Mouse (Mus musculus) heart, embryonic 16.5 days (tissue): ENCODE results near the gene Ldlrad1. TPM values are rescaled to one million over a fixed set of nuclear protein-coding genes. Genes with fewer than 3 reads are reported as not detected.
A peak's percentile ranks its signal among the peaks of the same experiment; 100 is the strongest.

Experiments used
- ATAC-seq: fragments of 200-750 bp; cut with Nextera tagmentation; replicated peaks from 2 replicates; pipeline ENCODE4 v1.8.0; 2017; ENCODE audit warnings: moderate number of reproducible peaks; ENCODE audit not compliant: insufficient read depth, low FRiP score; ENCODE audit errors: extremely low read depth
- H3K27ac ChIP-seq: fragments of 300-500 bp; sonication (generic); 2 replicates; pipeline ENCODE4 v1.5.1; 2014; ENCODE audit warnings: mild to moderate bottlenecking, low read length, control low read depth, moderate library complexity
- H3K27me3 ChIP-seq: fragments of 300-500 bp; sonication (generic); 2 replicates; pipeline ENCODE4 v1.6.1; 2014; ENCODE audit warnings: low read length, mixed read lengths; ENCODE audit not compliant: control insufficient read depth, insufficient read depth
- H3K36me3 ChIP-seq: fragments of 300-500 bp; sonication (generic); 2 replicates; pipeline ENCODE4 v1.6.1; 2014; ENCODE audit not compliant: control insufficient read depth, insufficient read depth
- H3K4me1 ChIP-seq: fragments of 300-500 bp; sonication (generic); 2 replicates; pipeline ENCODE4 v1.6.1; 2014; ENCODE audit warnings: low read length, mixed read lengths; ENCODE audit not compliant: control insufficient read depth, insufficient read depth
- H3K4me2 ChIP-seq: fragments of 300-500 bp; sonication (generic); 2 replicates; pipeline ENCODE4 v1.6.1; 2014; ENCODE audit warnings: low read depth, mild to moderate bottlenecking, control low read depth, low read length
- H3K4me3 ChIP-seq: fragments of 300-500 bp; sonication (generic); 2 replicates; pipeline ENCODE4 v1.5.1; 2014; ENCODE audit warnings: mild to moderate bottlenecking, control low read depth, low read length
- H3K9ac ChIP-seq: fragments of 300-500 bp; sonication (generic); 2 replicates; pipeline ENCODE4 v1.6.1; 2014; ENCODE audit warnings: low read length, control low read depth
- H3K9me3 ChIP-seq: fragments of 300-500 bp; sonication (generic); replicated peaks from 2 replicates; pipeline ENCODE4 v1.6.1; 2016; ENCODE audit warnings: low read length; ENCODE audit not compliant: control insufficient read depth
- WGBS: fragments of 180-500 bp; shearing (Covaris S2); extraction: QIAGEN DNeasy Blood & Tissue Kit; methylation state at CpG from one replicate; pipeline ENCODE4 v1.1.7; 2014; 5-methylcytosine and 5-hydroxymethylcytosine counted together
- polyA plus RNA-seq: library from polyadenylated mRNA; unstranded; fragments of >200 nt; fragmentation: Nextera tagmentation; extraction: Ambion mirVana; gene quantifications from 2 replicates; pipeline ENCODE4 v1.2.1, GENCODE M21; 2015

Ldlrad1 gene
- polyA plus RNA-seq, 1 experiment from 2014 or later = not detected

- WGBS = 90% methylated on average over 5 of the region's 5 CpGs
- H3K36me3 ChIP-seq = peaks cover 61% of the 10 kb centered on the region
Observed at GRCm38 (mm10) chr4:107198072-107198471, 10.9 kb upstream of the Ldlrad1 start.

GRCm38 (mm10) chr4:107201779-107202178 is 7.2 kb upstream of the Ldlrad1 start:
- Histone ChIP-seq H3K4me2 (no peak overlapping the region), H3K9me3 (no peaks in the 10 kb centered on the region), H3K27ac (no peak overlapping the region), H3K27me3 (no peaks in the 10 kb centered on the region), H3K4me1 (no peaks in the 10 kb centered on the region), H3K36me3 (peaks cover 54% of the 10 kb centered on the region), H3K9ac (no peak overlapping the region), H3K4me3 (no peak overlapping the region)
- 91% methylated on average over 3 of the region's 3 CpGs for WGBS
- no peak for ATAC-seq

More at GRCm38 (mm10) chr4:107198072-107198471, 10.9 kb upstream of the Ldlrad1 start:
- no peak overlapping the region for H3K4me3 ChIP-seq
- H3K4me1 ChIP-seq = no peaks in the 10 kb centered on the region
- no peaks in the 10 kb centered on the region for H3K9me3 ChIP-seq
- H3K9ac ChIP-seq = no peak overlapping the region
- H3K4me2 ChIP-seq = no peak overlapping the region
- H3K27ac ChIP-seq = no peak overlapping the region
- H3K27me3 ChIP-seq = no peaks in the 10 kb centered on the region
- ATAC-seq = no peak

GRCm38 (mm10) chr4:107203001-107203400 is 6.0 kb upstream of the Ldlrad1 start:
- Histone ChIP-seq H3K36me3 (peaks cover 45% of the 10 kb centered on the region), H3K27me3 (no peaks in the 10 kb centered on the region), H3K27ac (no peak overlapping the region), H3K4me3 (no peak overlapping the region), H3K4me1 (no peaks in the 10 kb centered on the region), H3K9ac (no peak overlapping the region), H3K4me2 (no peak overlapping the region), H3K9me3 (no peaks in the 10 kb centered on the region)
- 82% methylated on average over 7 of the region's 7 CpGs for WGBS
- ATAC-seq = no peak

- H3K4me2 ChIP-seq = no peak overlapping the region
- peaks cover 5% of the 10 kb centered on the region; the same call in 1 of the 2 replicates for H3K4me1 ChIP-seq
- H3K27me3 ChIP-seq = 0 out of 2 replicates have a peak, but pooled peaks cover 10% of the 10 kb centered on the region
- no peaks in the 10 kb centered on the region for H3K9me3 ChIP-seq
- 98% methylated on average over 2 of the region's 2 CpGs for WGBS
- peaks cover 13% of the 10 kb centered on the region for H3K36me3 ChIP-seq
- H3K9ac ChIP-seq = no peak overlapping the region
- H3K27ac ChIP-seq = no peak overlapping the region
- no peak overlapping the region for H3K4me3 ChIP-seq
- no peak for ATAC-seq
Observed at GRCm38 (mm10) chr4:107207016-107207415, 2.0 kb upstream of the Ldlrad1 start.

GRCm38 (mm10) chr4:107210483-107211097 is 1.6 kb downstream of the Ldlrad1 start:
- no peaks in the 10 kb centered on the region for H3K36me3 ChIP-seq
- WGBS = 59% methylated on average over 5 of the region's 5 CpGs
- no peak overlapping the region for H3K4me2 ChIP-seq
- no peak overlapping the region for H3K9ac ChIP-seq
- no peak for ATAC-seq
- H3K4me3 ChIP-seq = no peak overlapping the region
- no peaks in the 10 kb centered on the region for H3K9me3 ChIP-seq
- H3K4me1 ChIP-seq = peaks cover 5% of the 10 kb centered on the region; the same call in 1 of the 2 replicates
- peaks cover 32% of the 10 kb centered on the region for H3K27me3 ChIP-seq
- H3K27ac ChIP-seq = no peak overlapping the region

GRCm38 (mm10) chr4:107211465-107211864 is 2.5 kb downstream of the Ldlrad1 start:
- Histone ChIP-seq H3K27ac (no peak overlapping the region), H3K4me3 (no peak overlapping the region), H3K4me1 (peaks cover 5% of the 10 kb centered on the region; the same call in 1 of the 2 replicates), H3K4me2 (no peak overlapping the region), H3K9me3 (no peaks in the 10 kb centered on the region), H3K27me3 (peaks cover 35% of the 10 kb centered on the region), H3K9ac (no peak overlapping the region), H3K36me3 (no peaks in the 10 kb centered on the region)
- 0 out of 2 replicates have a peak, but pooled peaks have one; percentile 37 for ATAC-seq
- WGBS = 36% methylated on average over 4 of the region's 4 CpGs

GRCm38 (mm10) chr4:107211936-107212335 is 3.0 kb downstream of the Ldlrad1 start:
- WGBS = 74% methylated on average over 5 of the region's 5 CpGs
- peaks cover 37% of the 10 kb centered on the region for H3K27me3 ChIP-seq
- peaks cover 5% of the 10 kb centered on the region; the same call in 1 of the 2 replicates for H3K4me1 ChIP-seq
- H3K4me2 ChIP-seq = no peak overlapping the region
- H3K4me3 ChIP-seq = no peak overlapping the region
- no peak overlapping the region for H3K9ac ChIP-seq
- H3K9me3 ChIP-seq = no peaks in the 10 kb centered on the region
- H3K27ac ChIP-seq = no peak overlapping the region
- no peak for ATAC-seq
- no peaks in the 10 kb centered on the region for H3K36me3 ChIP-seq

- peaks cover 45% of the 10 kb centered on the region for H3K27me3 ChIP-seq
Observed at GRCm38 (mm10) chr4:107213279-107214011, 4.5 kb downstream of the Ldlrad1 start.

GRCm38 (mm10) chr4:107217574-107217973 is 8.6 kb downstream of the Ldlrad1 start:
- Histone ChIP-seq H3K9me3 (no peaks in the 10 kb centered on the region), H3K27me3 (peaks cover 39% of the 10 kb centered on the region), H3K27ac (no peak overlapping the region), H3K4me3 (no peak overlapping the region), H3K9ac (no peak overlapping the region), H3K36me3 (no peaks in the 10 kb centered on the region), H3K4me2 (no peak overlapping the region), H3K4me1 (no peaks in the 10 kb centered on the region)
- no peak for ATAC-seq
- 61% methylated on average over 9 of the region's 9 CpGs for WGBS

More at GRCm38 (mm10) chr4:107213279-107214011, 4.5 kb downstream of the Ldlrad1 start:
- H3K4me3 ChIP-seq = no peak overlapping the region
- H3K9ac ChIP-seq = no peak overlapping the region
- ATAC-seq = no peak
- 66% methylated on average over 12 of the region's 12 CpGs for WGBS
- H3K4me1 ChIP-seq = peaks cover 5% of the 10 kb centered on the region; the same call in 1 of the 2 replicates
- H3K36me3 ChIP-seq = no peaks in the 10 kb centered on the region
- no peak overlapping the region for H3K27ac ChIP-seq
- no peaks in the 10 kb centered on the region for H3K9me3 ChIP-seq
- H3K4me2 ChIP-seq = no peak overlapping the region
